Mouse (Mus musculus) hindbrain, postnatal 0 days (tissue): Measurements from ENCODE around the gene Gm11127. TPM values are rescaled to one million over a fixed set of nuclear protein-coding genes. Genes with fewer than 3 reads are reported as not detected.
"Not testable (repeated sequence)": the region's sequence is repeated elsewhere in the genome, so short reads cannot be mapped to it uniquely, and the experiment has no call there.

ENCODE experiments used
- ATAC-seq: fragments of 200-750 bp; cut with Nextera tagmentation; 2 replicates; pipeline ENCODE4 v1.8.0; 2017; ENCODE audit warnings: mild to moderate bottlenecking, moderate TSS enrichment, moderate library complexity
- DNase-seq: peaks from one replicate; pipeline ENCODE4 v3.0.0-alpha.2; 2015; ENCODE audit warnings: low spot score
- H3K27ac ChIP-seq: fragments of 300-500 bp; sonication (generic); 2 replicates; pipeline ENCODE4 v1.5.1; 2014; ENCODE audit warnings: mild to moderate bottlenecking
- H3K27me3 ChIP-seq: fragments of 300-500 bp; sonication (generic); 2 replicates; pipeline ENCODE4 v1.6.1; 2014; ENCODE audit warnings: low read length, mixed read lengths; ENCODE audit not compliant: insufficient read depth
- H3K36me3 ChIP-seq: fragments of 300-500 bp; sonication (generic); 2 replicates; pipeline ENCODE4 v1.6.1; 2014; ENCODE audit warnings: low read length, mixed read lengths; ENCODE audit not compliant: insufficient read depth
- H3K4me1 ChIP-seq: fragments of 300-500 bp; sonication (generic); 2 replicates; pipeline ENCODE4 v1.6.1; 2014; ENCODE audit warnings: antibody characterized with exemption, low read length, mixed read lengths; ENCODE audit not compliant: insufficient read depth
- H3K4me2 ChIP-seq: fragments of 300-500 bp; sonication (generic); 2 replicates; pipeline ENCODE4 v1.6.1; 2014; ENCODE audit warnings: low read depth, mild to moderate bottlenecking, low read length, moderate library complexity, mixed read lengths
- H3K4me3 ChIP-seq: fragments of 300-500 bp; sonication (generic); 2 replicates; pipeline ENCODE4 v1.5.1; 2014; ENCODE audit warnings: low read length
- H3K9ac ChIP-seq: fragments of 300-500 bp; sonication (generic); replicated peaks from 2 replicates; pipeline ENCODE4 v1.6.1; 2014; ENCODE audit warnings: mild to moderate bottlenecking, low read length, moderate library complexity, mixed read lengths
- H3K9me3 ChIP-seq: fragments of 300-500 bp; sonication (generic); 2 replicates; pipeline ENCODE4 v1.6.1; 2016; ENCODE audit warnings: low read length, mixed read lengths
- CTCF ChIP-seq: IDR thresholded peaks from 2 replicates; pipeline ENCODE4 v1.5.1; 2016; ENCODE audit warnings: antibody characterized with exemption, control low read depth, low read depth
- WGBS: fragments of 180-500 bp; shearing (Covaris S2); extraction: QIAGEN DNeasy Blood & Tissue Kit; methylation state at CpG from one replicate; pipeline ENCODE4 v1.1.7; 2014; 5-methylcytosine and 5-hydroxymethylcytosine counted together
- polyA plus RNA-seq: library from polyadenylated mRNA; unstranded; fragments of >200 nt; fragmentation: Nextera tagmentation; extraction: Ambion mirVana; gene quantifications from 2 replicates; pipeline ENCODE4 v1.2.1, GENCODE M21; 2015
- total RNA-seq: library from RNA; depleted of rRNA; stranded (reverse); fragments of >200 nt; gene quantifications from 2 replicates; pipeline ENCODE4 v1.2.3, GENCODE M21; 2014

Gm11127 gene
- total and polyA plus RNA-seq, 2 experiments from 2014 or later = not detected

DNA sequence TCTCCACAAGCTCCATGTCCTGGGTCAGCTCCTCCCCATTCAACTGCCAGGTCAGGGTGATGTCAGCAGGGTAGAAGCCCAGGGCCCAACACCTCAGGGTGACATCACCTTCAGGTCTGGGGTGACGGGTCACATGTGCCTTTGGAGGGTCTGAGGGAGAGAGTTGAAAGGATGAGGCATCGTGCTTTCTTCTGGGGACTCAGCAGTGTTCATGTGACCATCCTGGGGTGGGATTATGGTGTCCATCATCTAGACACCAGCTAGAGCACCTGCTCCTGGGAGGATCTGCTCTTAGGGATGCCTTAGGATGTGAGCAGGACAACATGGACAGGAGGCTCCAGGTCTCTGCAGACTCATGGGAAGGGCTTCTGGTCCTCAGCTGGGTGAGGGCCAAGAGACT, 17.6 kb downstream of the Gm11127 start:
- not testable (repeated sequence) for H3K27me3 ChIP-seq, H3K9me3 ChIP-seq, H3K4me1 ChIP-seq, H3K9ac ChIP-seq, H3K4me2 ChIP-seq, H3K4me3 ChIP-seq, H3K27ac ChIP-seq, H3K36me3 ChIP-seq, ATAC-seq, DNase-seq
- 86% methylated on average over 2 of the region's 2 CpGs for WGBS

GRCm38 (mm10) chr17:36036126-36036525, 22.0 kb downstream of the Gm11127 start:
- not testable (repeated sequence) for H3K4me3 ChIP-seq, H3K27me3 ChIP-seq, H3K36me3 ChIP-seq, H3K4me1 ChIP-seq, H3K9me3 ChIP-seq, DNase-seq, H3K27ac ChIP-seq, ATAC-seq, H3K4me2 ChIP-seq, H3K9ac ChIP-seq
- 87% methylated on average over 13 of the region's 13 CpGs for WGBS

DNA sequence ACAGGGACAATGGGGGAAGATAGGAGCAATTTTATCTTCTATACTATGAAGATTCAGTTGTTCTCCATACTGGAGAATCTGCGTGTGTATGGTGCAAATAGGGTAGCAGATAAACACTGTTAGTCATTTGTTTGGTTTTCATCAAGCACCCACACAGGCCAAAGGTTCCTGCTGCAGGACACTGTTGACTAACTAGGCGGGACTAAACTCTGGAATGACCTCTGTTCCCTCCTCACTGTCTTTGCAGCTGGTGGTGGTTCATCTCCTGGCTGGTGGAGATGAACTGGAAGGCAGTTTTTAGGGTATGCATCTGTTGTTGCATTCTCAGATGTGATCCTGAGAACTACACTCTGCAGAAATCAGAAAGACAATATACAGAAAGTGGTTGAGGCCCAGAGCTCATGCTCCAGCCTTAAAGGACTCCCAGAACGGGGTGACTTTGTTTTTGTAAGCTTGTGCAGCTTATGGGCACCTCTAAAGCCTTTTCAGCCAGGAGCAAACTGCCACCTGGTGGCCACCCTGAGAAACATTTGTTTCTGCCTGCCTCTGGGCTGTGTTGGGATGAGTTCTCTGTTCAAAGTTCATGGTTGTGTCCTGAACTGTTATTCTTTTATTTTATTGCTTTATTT, 23.0 kb downstream of the Gm11127 start:
- not testable (repeated sequence) for H3K27ac ChIP-seq, H3K27me3 ChIP-seq, H3K4me2 ChIP-seq, H3K9ac ChIP-seq, H3K9me3 ChIP-seq, H3K36me3 ChIP-seq, H3K4me3 ChIP-seq, H3K4me1 ChIP-seq, ATAC-seq
- peak; percentile 50 for DNase-seq
- 36% methylated on average over 3 of the region's 3 CpGs for WGBS
- TF ChIP-seq CTCF = peak; percentile 65

DNA sequence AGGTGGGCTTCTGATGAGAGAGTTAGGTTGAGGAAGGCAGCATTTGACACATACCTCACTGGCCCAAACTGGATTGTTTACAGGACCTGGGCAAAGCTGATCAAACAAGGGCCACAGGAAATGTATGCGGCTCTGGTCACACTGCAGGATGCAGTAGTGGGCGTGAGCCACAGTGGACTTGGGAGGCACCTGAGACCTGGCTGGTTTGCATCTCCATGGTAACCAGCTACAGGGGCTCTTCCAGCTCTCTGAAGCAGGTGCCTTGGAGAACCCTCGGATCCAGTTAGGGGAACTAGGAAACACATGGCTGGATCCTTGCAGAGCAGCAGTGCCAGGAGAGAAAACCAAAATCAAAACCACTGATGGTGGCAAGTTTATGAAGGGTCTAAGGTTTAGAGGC, 23.6 kb downstream of the Gm11127 start:
- not testable (repeated sequence) for ATAC-seq, DNase-seq, H3K27ac ChIP-seq, H3K9me3 ChIP-seq, H3K4me3 ChIP-seq, H3K36me3 ChIP-seq, H3K9ac ChIP-seq, H3K27me3 ChIP-seq, H3K4me2 ChIP-seq, H3K4me1 ChIP-seq
- 60% methylated on average over 3 of the region's 3 CpGs for WGBS

DNA sequence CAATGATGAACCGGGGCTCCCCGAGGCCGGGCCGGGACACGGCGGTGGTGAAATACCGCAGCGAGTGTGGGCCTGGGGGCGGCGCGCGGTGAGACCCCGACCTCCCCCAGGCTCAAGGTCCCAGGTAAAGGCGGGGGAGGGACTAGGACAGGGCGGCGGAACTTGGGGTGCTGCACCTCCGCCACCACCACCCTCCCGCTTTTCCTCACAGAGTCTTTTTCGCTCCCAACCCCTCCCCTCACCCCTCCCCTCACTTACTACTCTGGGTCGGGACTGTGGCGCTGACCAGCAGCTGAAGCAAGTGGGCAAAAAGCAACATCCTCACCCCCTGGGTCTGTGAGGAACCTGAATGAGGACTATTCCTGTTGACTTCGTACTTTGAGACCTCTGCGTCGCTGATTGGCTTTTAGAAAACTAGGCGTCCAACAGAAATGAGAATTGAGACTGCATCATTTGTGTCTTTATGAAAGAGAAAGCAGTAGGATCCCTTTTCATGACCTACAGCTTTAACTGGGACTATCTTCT, 25.8 kb downstream of the Gm11127 start, which contains the start of gene H2-T23:
Gene H2-T23, minus strand, starts transcription at position 505 of the 525 bp plus-strand sequence.
- not testable (repeated sequence) for H3K36me3 ChIP-seq, H3K27ac ChIP-seq, H3K9me3 ChIP-seq, H3K4me1 ChIP-seq, H3K27me3 ChIP-seq, ATAC-seq, H3K9ac ChIP-seq
- H3K4me3 ChIP-seq = peak within 1 kb of the TSS; percentile 44
- peak; percentile 49 for DNase-seq
- 1% methylated on average over 25 of the region's 25 CpGs for WGBS
- peak within 1 kb of the TSS; percentile 71 for H3K4me2 ChIP-seq

- H3K9me3 ChIP-seq, H3K36me3 ChIP-seq, H3K4me1 ChIP-seq, H3K27me3 ChIP-seq, H3K27ac ChIP-seq: not testable (repeated sequence)
- WGBS = under 1% methylated on average over 37 of the region's 40 CpGs
- peak; percentile 79 for ATAC-seq
- peak; percentile 30 for DNase-seq
- Histone ChIP-seq H3K9ac (peak overlapping the region; percentile 30; the same call in 1 of the 2 replicates), H3K4me2 (peak overlapping the region; percentile 71), H3K4me3 (peak overlapping the region; percentile 44)
- TF ChIP-seq CTCF = peak; percentile 64
Measured at GRCm38 (mm10) chr17:36031583-36032331, 26.4 kb downstream of the Gm11127 start.

DNA sequence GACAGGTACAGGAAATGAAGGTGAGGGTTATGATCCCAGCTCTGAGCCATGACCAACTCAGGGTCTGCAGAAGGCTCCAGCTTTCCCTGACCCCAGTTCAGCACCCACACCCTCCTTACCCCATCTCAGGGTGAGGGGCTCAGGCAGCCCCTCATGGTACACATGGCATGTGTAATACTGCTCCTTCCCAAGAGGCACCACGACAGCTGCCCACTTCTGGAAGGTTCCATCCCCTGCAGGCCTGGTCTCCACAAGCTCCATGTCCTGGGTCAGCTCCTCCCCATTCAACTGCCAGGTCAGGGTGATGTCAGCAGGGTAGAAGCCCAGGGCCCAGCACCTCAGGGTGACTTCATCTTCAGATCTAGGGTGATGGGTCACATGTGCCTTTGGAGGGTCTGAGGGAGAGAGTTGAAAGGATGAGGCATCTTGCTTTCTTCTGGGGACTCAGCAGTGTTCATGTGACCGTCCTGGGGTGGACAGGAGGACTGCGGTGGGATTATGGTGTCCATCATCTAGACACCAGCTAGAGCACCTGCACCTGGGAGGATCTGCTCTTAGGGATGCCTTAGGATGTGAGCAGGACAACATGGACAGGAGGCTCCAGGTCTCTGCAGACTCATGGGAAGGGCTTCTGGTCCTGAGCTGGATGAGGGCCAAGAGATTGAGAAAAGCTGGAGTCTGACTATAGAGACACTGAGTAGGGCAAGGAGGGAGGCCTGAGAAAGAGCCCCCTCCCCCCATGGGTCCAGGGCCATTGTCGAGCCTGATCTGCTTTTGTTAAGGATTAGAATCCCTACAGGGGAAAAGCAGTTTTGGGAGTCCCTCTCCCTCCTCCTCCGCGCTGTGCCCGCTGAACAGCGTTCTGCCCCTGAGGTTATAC, 27.2 kb downstream of the Gm11127 start:
- peak; percentile 33; the same call in 1 of the 2 replicates for ATAC-seq
- H3K27me3 ChIP-seq, H3K4me1 ChIP-seq, H3K36me3 ChIP-seq, H3K27ac ChIP-seq, DNase-seq, H3K9me3 ChIP-seq: not testable (repeated sequence)
- Histone ChIP-seq H3K9ac (0 out of 2 replicates have a peak overlapping the region, but pooled peaks have one; percentile 30), H3K4me2 (peak overlapping the region; percentile 71), H3K4me3 (peak overlapping the region; percentile 44)
- WGBS = 37% methylated on average over 8 of the region's 8 CpGs

DNA sequence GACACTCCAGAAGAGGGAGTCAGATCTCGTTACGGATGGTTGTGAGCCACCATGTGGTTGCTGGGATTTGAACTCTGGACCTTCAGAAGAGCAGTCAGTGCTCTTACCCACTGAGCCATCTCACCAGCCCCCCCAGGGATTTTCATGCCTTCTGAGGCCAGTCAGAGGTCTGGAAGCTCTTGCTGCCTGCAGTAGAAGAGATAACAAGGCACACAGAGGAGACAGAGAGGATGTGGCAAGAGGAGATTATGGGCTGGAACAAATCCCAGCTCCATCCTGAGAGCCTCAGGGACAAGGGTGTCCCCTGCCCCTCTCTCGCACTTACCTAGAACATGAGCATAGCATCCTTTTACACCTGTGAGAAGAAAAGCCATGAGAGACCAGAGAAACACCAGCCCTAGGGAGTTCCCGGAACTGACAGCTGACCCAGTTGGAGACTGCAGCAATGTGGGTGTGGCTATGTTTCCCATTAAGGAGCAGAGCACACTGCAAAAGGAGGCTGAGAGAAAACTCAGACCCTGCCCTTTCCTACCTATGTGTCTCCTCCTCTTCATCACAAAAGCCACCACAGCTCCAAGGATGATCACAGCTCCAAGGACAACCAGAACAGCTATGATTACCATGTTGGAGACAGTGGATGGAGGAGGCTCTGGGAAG, 28.0 kb downstream of the Gm11127 start:
- not testable (repeated sequence) for H3K4me3 ChIP-seq

More for the DNA sequence above, 28.0 kb downstream of the Gm11127 start:
- not testable (repeated sequence) for ATAC-seq, H3K9ac ChIP-seq, H3K4me1 ChIP-seq, H3K27ac ChIP-seq, DNase-seq, H3K36me3 ChIP-seq, H3K27me3 ChIP-seq, H3K4me2 ChIP-seq, H3K9me3 ChIP-seq
- WGBS = 72% methylated on average over 2 of the region's 4 CpGs
